Mouse (Mus musculus): ENCODE results near the gene Rchy1. TPM values are rescaled to one million over a fixed set of nuclear protein-coding genes. Genes with fewer than 3 reads are reported as not detected.
"Not testable (repeated sequence)": the region's sequence is repeated elsewhere in the genome, so short reads cannot be mapped to it uniquely, and the experiment has no call there.

The Rchy1 gene
- total and polyA plus RNA-seq, 2 experiments from 2014 or later: 40.0 to 67.1 TPM

DNA sequence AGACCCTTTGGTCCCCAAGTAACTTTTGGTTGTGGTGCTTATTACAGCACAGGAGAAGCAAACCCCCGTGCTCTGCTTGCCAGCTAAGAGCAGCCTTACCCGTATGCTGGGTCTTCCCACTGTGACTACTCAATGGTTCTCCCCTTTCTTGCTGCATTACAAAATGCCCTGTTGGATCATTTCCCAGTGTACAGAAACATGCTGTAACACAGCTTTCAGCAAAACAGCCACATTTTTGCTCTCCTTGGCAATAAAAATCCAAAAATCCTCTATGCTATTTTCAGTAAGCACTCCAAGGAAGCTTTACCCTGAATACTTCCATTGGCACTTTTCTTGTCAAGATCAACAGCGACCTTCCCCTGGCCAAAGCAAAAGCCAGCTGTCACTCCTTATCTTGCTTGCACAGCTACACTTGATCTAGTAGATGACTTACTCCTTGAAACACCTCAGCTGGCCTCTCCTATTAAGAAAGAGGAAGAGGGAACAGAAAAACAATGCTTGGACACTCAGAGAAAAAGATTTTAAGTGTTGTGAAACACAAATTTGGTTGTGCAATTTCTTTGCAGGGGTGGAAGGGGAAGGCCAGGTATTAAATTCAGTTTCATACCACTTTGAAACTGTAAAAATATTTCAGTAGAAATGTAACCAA, 2.1 kb downstream of the Rchy1 start:
- Histone ChIP-seq H3K36me3 (ENCODE audit: insufficient read depth) (peaks cover 10% of the 10 kb centered on the region), H3K4me3 (ENCODE audit: low read depth, low read length) (no peak overlapping the region), H3K4me1 (ENCODE audit: insufficient read depth) (peaks cover 12% of the 10 kb centered on the region; the same call in 1 of the 2 replicates), H3K27ac (ENCODE audit: low read depth, low read length) (no peak overlapping the region), H3K4me2 (ENCODE audit: low read depth) (peak overlapping the region; percentile 70), H3K9ac (no peak overlapping the region), H3K27me3 (ENCODE audit: insufficient read depth, low read length) (no peaks in the 10 kb centered on the region), H3K9me3 (ENCODE audit: low read length) (no peaks in the 10 kb centered on the region)
- ATAC-seq (no peak), DNase-seq (peak; percentile 9)
- WGBS: 42% methylated on average over 3 of the region's 3 CpGs
- TF ChIP-seq CTCF (IDR thresholded peaks at IDR 0.05; ENCODE audit: low read depth): no peak

DNA sequence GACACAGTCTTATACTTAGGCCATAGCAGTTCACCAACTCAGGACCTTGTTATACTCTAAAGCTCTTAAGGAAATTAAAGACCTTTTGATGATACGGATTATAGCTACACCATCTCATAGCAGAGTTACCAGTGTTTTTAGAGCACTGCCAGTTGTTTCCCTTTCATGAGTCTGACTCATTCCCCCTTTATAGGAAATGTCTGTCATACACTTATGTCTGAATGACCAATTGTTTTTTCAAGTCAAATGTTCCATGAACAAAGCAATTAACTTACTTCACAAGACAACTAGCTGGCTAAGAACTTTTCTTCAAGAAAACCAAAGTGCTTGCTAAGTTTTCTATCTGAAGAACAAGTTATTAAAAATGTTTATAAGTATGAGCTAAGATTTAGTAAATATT, 2.9 kb downstream of the Rchy1 start:
- no peak overlapping the region for H3K27ac ChIP-seq (ENCODE audit: low read depth, low read length)
- peaks cover 10% of the 10 kb centered on the region for H3K36me3 ChIP-seq (ENCODE audit: insufficient read depth)
- no peak overlapping the region for H3K4me2 ChIP-seq (ENCODE audit: low read depth)
- H3K9ac ChIP-seq: no peak overlapping the region
- 80% methylated on average over 1 of the region's 1 CpGs for WGBS
- DNase-seq (no peak), ATAC-seq (no peak)
- no peak for TF ChIP-seq CTCF (IDR thresholded peaks at IDR 0.05; ENCODE audit: low read depth)
- H3K4me1 ChIP-seq (ENCODE audit: insufficient read depth): peaks cover 12% of the 10 kb centered on the region; the same call in 1 of the 2 replicates
- H3K27me3 ChIP-seq (ENCODE audit: insufficient read depth, low read length): no peaks in the 10 kb centered on the region
- H3K4me3 ChIP-seq (ENCODE audit: low read depth, low read length): no peak overlapping the region
- H3K9me3 ChIP-seq (ENCODE audit: low read length): no peaks in the 10 kb centered on the region

GRCm38 (mm10) chr5:91959096-91959495, 3.8 kb downstream of the Rchy1 start:
- Histone ChIP-seq H3K27ac (ENCODE audit: low read depth, low read length) (no peak overlapping the region), H3K4me3 (ENCODE audit: low read depth, low read length) (no peak overlapping the region), H3K4me1 (ENCODE audit: insufficient read depth) (peaks cover 12% of the 10 kb centered on the region; the same call in 1 of the 2 replicates), H3K9me3 (ENCODE audit: low read length) (no peaks in the 10 kb centered on the region), H3K36me3 (ENCODE audit: insufficient read depth) (peaks cover 13% of the 10 kb centered on the region), H3K4me2 (ENCODE audit: low read depth) (no peak overlapping the region), H3K27me3 (ENCODE audit: insufficient read depth, low read length) (no peaks in the 10 kb centered on the region), H3K9ac (no peak overlapping the region)
- no peak for TF ChIP-seq CTCF (IDR thresholded peaks at IDR 0.05; ENCODE audit: low read depth)
- no peak for DNase-seq
- ATAC-seq: no peak
- 76% methylated on average over 1 of the region's 1 CpGs for WGBS

GRCm38 (mm10) chr5:91956991-91957760, 5.7 kb downstream of the Rchy1 start:
- ATAC-seq (no peak), DNase-seq (no peak)
- no peak overlapping the region for H3K4me2 ChIP-seq (ENCODE audit: low read depth)
- peaks cover 23% of the 10 kb centered on the region for H3K36me3 ChIP-seq (ENCODE audit: insufficient read depth)
- H3K4me1 ChIP-seq (ENCODE audit: insufficient read depth): peaks cover 12% of the 10 kb centered on the region; the same call in 1 of the 2 replicates
- TF ChIP-seq CTCF (IDR thresholded peaks at IDR 0.05; ENCODE audit: low read depth): no peak
- H3K4me3 ChIP-seq (ENCODE audit: low read depth, low read length): no peak overlapping the region
- no peak overlapping the region for H3K9ac ChIP-seq
- WGBS: 91% methylated on average over 3 of the region's 3 CpGs
- no peak overlapping the region for H3K27ac ChIP-seq (ENCODE audit: low read depth, low read length)
- no peaks in the 10 kb centered on the region for H3K9me3 ChIP-seq (ENCODE audit: low read length)
- no peaks in the 10 kb centered on the region for H3K27me3 ChIP-seq (ENCODE audit: insufficient read depth, low read length)

- DNase-seq: peak; percentile 77
- no peaks in the 10 kb centered on the region for H3K9me3 ChIP-seq (ENCODE audit: low read length)
- H3K27ac ChIP-seq (ENCODE audit: low read depth, low read length): no peak overlapping the region
- TF ChIP-seq CTCF (IDR thresholded peaks at IDR 0.05; ENCODE audit: low read depth): peak; percentile 62
- H3K4me3 ChIP-seq (ENCODE audit: low read depth, low read length): no peak overlapping the region
- peak; percentile 74 for ATAC-seq
- no peaks in the 10 kb centered on the region for H3K4me1 ChIP-seq (ENCODE audit: insufficient read depth)
- H3K36me3 ChIP-seq (ENCODE audit: insufficient read depth): peaks cover 40% of the 10 kb centered on the region
- no peak overlapping the region for H3K9ac ChIP-seq
- H3K27me3 ChIP-seq (ENCODE audit: insufficient read depth, low read length): no peaks in the 10 kb centered on the region
- H3K4me2 ChIP-seq (ENCODE audit: low read depth): no peak overlapping the region
Observed at GRCm38 (mm10) chr5:91951404-91951803, 11.5 kb downstream of the Rchy1 start.

DNA sequence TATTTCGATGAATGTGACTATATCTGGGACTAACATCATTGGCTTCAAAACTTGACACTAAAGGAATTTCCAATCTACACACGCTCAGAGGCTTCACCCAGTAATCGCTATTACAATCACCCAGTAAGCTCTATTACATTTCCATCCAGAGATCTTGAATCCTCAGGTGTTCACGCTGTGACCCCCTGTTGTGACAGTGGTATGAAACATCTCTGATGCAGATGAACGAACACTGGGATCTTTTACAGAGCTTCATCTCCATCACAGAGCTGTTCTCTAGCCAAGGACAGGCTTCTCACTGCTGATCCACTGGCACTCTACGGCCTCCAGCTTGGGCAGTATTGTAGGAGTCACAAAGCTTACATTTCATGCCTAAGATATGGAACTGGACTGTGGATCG, 13.4 kb downstream of the Rchy1 start:
- ATAC-seq (no peak), DNase-seq (no peak)
- H3K36me3 ChIP-seq (ENCODE audit: insufficient read depth): peaks cover 40% of the 10 kb centered on the region
- WGBS: 92% methylated on average over 7 of the region's 7 CpGs
- no peaks in the 10 kb centered on the region for H3K9me3 ChIP-seq (ENCODE audit: low read length)
- no peak for TF ChIP-seq CTCF (IDR thresholded peaks at IDR 0.05; ENCODE audit: low read depth)
- H3K9ac ChIP-seq: no peak overlapping the region
- no peak overlapping the region for H3K4me3 ChIP-seq (ENCODE audit: low read depth, low read length)
- H3K4me1 ChIP-seq (ENCODE audit: insufficient read depth): no peaks in the 10 kb centered on the region
- no peaks in the 10 kb centered on the region for H3K27me3 ChIP-seq (ENCODE audit: insufficient read depth, low read length)
- no peak overlapping the region for H3K27ac ChIP-seq (ENCODE audit: low read depth, low read length)
- H3K4me2 ChIP-seq (ENCODE audit: low read depth): no peak overlapping the region

- 99% methylated on average over 4 of the region's 4 CpGs for WGBS
- Histone ChIP-seq H3K4me2 (ENCODE audit: low read depth) (no peak overlapping the region), H3K27me3 (ENCODE audit: insufficient read depth, low read length) (no peaks in the 10 kb centered on the region), H3K9me3 (ENCODE audit: low read length) (no peaks in the 10 kb centered on the region), H3K36me3 (ENCODE audit: insufficient read depth) (peaks cover 29% of the 10 kb centered on the region), H3K9ac (no peak overlapping the region), H3K4me1 (ENCODE audit: insufficient read depth) (no peaks in the 10 kb centered on the region), H3K27ac (ENCODE audit: low read depth, low read length) (no peak overlapping the region), H3K4me3 (ENCODE audit: low read depth, low read length) (no peak overlapping the region)
- no peak for TF ChIP-seq CTCF (IDR thresholded peaks at IDR 0.05; ENCODE audit: low read depth)
- ATAC-seq (no peak), DNase-seq (no peak)
Observed at GRCm38 (mm10) chr5:91947008-91947407, 15.9 kb downstream of the Rchy1 start.

GRCm38 (mm10) chr5:91945609-91946008, 17.3 kb downstream of the Rchy1 start:
- H3K9me3 ChIP-seq (ENCODE audit: low read length); H3K9ac ChIP-seq; H3K27me3 ChIP-seq (ENCODE audit: insufficient read depth, low read length); H3K27ac ChIP-seq (ENCODE audit: low read depth, low read length); ATAC-seq; H3K4me3 ChIP-seq (ENCODE audit: low read depth, low read length); H3K4me2 ChIP-seq (ENCODE audit: low read depth); DNase-seq; H3K4me1 ChIP-seq (ENCODE audit: insufficient read depth): not testable (repeated sequence)
- 68% methylated on average over 1 of the region's 1 CpGs for WGBS
- H3K36me3 ChIP-seq (ENCODE audit: insufficient read depth): peaks cover 25% of the 10 kb centered on the region

Data from forebrain, postnatal 0 days (tissue).